Mouse (Mus musculus): ENCODE data around the gene Map2k5. TPM values are rescaled to one million over a fixed set of nuclear protein-coding genes. Genes with fewer than 3 reads are reported as not detected.

The Map2k5 gene
- polyA plus RNA-seq, 1 experiment from 2014 or later: 20.6 TPM

DNA sequence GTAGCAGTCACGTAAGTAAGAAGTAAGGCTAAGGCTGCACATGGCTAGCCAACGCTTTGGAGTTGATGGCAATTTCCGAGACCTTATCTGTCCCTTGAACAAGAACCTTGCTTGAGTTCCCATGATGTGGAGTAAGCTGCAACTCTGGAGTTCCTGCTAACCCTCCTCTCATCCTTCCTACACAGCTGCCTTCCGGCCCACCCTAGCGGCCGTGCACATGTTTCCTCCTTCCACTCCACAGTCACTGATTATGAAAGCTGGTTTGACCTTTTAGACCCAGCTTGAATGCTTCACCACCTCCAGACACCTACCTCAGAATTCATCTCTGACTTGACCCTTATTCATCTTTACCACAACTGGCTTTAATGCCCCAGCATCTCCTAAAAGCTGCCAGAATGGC is 82.9 kb downstream of the Map2k5 start:
- 77% methylated on average over 6 of the region's 6 CpGs for WGBS
- 0 out of 2 replicates have a peak, but pooled peaks cover 5% of the 10 kb centered on the region for H3K36me3 ChIP-seq (ENCODE audit: control insufficient read depth, insufficient read depth, low read length)
- no peaks in the 10 kb centered on the region for H3K9me3 ChIP-seq (replicated peaks; ENCODE audit: control insufficient read depth, low read length)
- no peak overlapping the region for H3K9ac ChIP-seq (ENCODE audit: low read length)
- no peaks in the 10 kb centered on the region for H3K27me3 ChIP-seq (ENCODE audit: control insufficient read depth, insufficient read depth, low read length)
- H3K27ac ChIP-seq (ENCODE audit: low read length): no peak overlapping the region
- 0 out of 2 replicates have a peak, but pooled peaks cover 6% of the 10 kb centered on the region for H3K4me1 ChIP-seq (ENCODE audit: control insufficient read depth, insufficient read depth, low read length)
- no peak overlapping the region for H3K4me2 ChIP-seq (ENCODE audit: low read depth, low read length)
- H3K4me3 ChIP-seq (replicated peaks; ENCODE audit: low read length): no peak overlapping the region
- ATAC-seq (ENCODE audit: insufficient read depth, low FRiP score): no peak

DNA sequence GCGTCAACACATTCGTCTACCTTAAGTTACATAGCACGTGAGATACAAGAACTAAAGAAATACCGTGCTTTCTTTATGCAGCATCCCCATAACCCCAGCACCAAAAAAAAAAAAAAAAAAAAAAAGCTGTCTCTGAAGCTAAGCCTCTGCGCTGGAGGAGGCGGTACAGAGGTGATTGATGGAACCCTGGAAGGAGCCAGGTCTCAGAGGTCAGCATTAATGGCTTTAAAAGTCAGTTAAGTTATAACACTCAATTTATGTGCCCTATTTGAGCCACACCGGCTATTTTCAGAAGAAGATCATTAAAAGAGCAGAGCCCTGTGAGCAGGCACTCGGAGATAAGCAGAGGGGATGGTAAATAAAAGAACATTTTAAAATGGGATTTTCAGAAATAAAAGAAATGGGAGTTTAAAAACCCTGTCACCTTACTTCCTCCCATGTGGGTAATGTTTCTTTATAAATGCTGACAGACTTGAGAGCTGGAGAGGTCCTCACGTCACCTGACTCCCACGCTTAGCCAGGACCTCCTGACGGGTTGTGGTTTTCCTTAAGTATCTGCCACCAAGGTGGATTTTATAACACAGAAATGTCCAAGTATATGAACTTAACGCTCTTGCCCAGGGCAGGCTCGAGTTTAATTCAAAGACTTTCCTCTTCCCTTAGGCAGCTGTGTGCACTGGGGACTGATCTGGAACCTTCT is 83.8 kb downstream of the Map2k5 start:
- H3K4me1 ChIP-seq (ENCODE audit: control insufficient read depth, insufficient read depth, low read length): 0 out of 2 replicates have a peak, but pooled peaks cover 6% of the 10 kb centered on the region
- H3K9ac ChIP-seq (ENCODE audit: low read length): no peak overlapping the region
- no peak for ATAC-seq (ENCODE audit: insufficient read depth, low FRiP score)
- H3K36me3 ChIP-seq (ENCODE audit: control insufficient read depth, insufficient read depth, low read length): 0 out of 2 replicates have a peak, but pooled peaks cover 5% of the 10 kb centered on the region
- 39% methylated on average over 13 of the region's 13 CpGs for WGBS
- H3K27ac ChIP-seq (ENCODE audit: low read length): no peak overlapping the region
- H3K4me3 ChIP-seq (replicated peaks; ENCODE audit: low read length): no peak overlapping the region
- H3K27me3 ChIP-seq (ENCODE audit: control insufficient read depth, insufficient read depth, low read length): no peaks in the 10 kb centered on the region
- H3K9me3 ChIP-seq (replicated peaks; ENCODE audit: control insufficient read depth, low read length): no peaks in the 10 kb centered on the region
- no peak overlapping the region for H3K4me2 ChIP-seq (ENCODE audit: low read depth, low read length)

DNA sequence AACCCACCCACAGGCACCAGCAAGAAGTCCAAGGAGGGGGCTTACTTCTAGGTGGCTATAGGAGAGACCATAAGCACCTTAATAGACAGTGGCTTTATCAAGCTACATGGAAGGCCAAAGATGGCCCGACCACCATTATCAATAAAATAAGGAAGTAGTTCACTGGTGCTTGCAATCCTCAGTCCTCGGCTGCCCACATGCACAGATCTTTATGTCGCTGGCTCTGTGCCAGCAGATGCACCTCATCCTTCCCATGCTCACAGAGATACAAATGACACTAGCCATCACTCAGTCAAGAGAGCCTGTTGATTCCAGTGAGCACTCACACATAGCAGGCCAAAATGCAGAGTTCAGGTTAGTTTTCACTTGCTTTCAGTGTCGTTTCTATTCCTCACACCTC is 89.0 kb downstream of the Map2k5 start:
- Histone ChIP-seq H3K9me3 (replicated peaks; ENCODE audit: control insufficient read depth, low read length) (no peaks in the 10 kb centered on the region), H3K9ac (ENCODE audit: low read length) (no peak overlapping the region), H3K27ac (ENCODE audit: low read length) (no peak overlapping the region), H3K36me3 (ENCODE audit: control insufficient read depth, insufficient read depth, low read length) (0 out of 2 replicates have a peak, but pooled peaks cover 5% of the 10 kb centered on the region), H3K4me3 (replicated peaks; ENCODE audit: low read length) (no peak overlapping the region), H3K4me1 (ENCODE audit: control insufficient read depth, insufficient read depth, low read length) (no peaks in the 10 kb centered on the region), H3K4me2 (ENCODE audit: low read depth, low read length) (no peak overlapping the region), H3K27me3 (ENCODE audit: control insufficient read depth, insufficient read depth, low read length) (no peaks in the 10 kb centered on the region)
- 73% methylated on average over 4 of the region's 4 CpGs for WGBS
- ATAC-seq (ENCODE audit: insufficient read depth, low FRiP score): no peak

DNA sequence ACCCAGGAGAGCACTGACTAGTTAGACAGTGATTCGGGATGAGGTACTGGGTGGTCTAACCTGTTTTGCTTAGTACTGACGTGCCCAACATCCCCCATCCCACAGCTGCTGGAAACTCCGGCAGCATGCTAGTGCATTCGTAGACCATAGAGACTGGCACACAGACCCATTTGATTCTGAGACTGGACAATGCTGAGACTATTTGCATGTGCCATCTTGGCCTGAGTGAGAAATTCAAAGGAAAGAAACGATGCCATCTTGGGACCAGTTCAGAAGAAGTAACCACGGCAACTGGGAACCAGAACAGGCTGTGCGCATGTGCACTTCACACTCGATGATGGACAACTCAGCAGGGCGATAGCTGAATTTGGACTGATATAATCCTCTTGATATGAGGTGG is 93.3 kb downstream of the Map2k5 start:
- WGBS: 89% methylated on average over 9 of the region's 9 CpGs
- Histone ChIP-seq H3K27me3 (ENCODE audit: control insufficient read depth, insufficient read depth, low read length) (no peaks in the 10 kb centered on the region), H3K4me2 (ENCODE audit: low read depth, low read length) (no peak overlapping the region), H3K4me1 (ENCODE audit: control insufficient read depth, insufficient read depth, low read length) (no peaks in the 10 kb centered on the region), H3K9ac (ENCODE audit: low read length) (no peak overlapping the region), H3K4me3 (replicated peaks; ENCODE audit: low read length) (no peak overlapping the region), H3K27ac (ENCODE audit: low read length) (no peak overlapping the region), H3K36me3 (ENCODE audit: control insufficient read depth, insufficient read depth, low read length) (peaks cover 5% of the 10 kb centered on the region; the same call in 1 of the 2 replicates), H3K9me3 (replicated peaks; ENCODE audit: control insufficient read depth, low read length) (no peaks in the 10 kb centered on the region)
- no peak for ATAC-seq (ENCODE audit: insufficient read depth, low FRiP score)

DNA sequence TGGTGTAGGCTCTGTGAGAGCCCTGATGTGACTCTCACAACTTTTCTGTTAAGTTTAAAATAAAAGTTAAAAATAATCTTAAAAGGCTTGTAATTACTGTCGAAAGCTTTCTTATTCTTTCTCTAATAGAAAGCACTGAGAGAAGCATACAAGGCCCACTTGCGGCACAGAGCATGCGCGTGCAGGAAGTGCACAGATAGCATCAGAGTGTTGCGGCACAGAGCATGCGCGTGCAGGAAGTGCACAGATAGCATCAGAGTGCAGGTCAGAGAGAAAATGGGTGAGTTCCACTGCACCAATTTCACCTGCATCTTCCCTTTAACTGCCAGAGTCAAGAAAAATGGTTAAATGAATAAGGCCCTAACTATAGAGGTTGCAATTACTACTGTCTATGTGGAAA is 95.7 kb downstream of the Map2k5 start:
- 97% methylated on average over 7 of the region's 7 CpGs for WGBS
- H3K36me3 ChIP-seq (ENCODE audit: control insufficient read depth, insufficient read depth, low read length): peaks cover 5% of the 10 kb centered on the region; the same call in 1 of the 2 replicates

DNA sequence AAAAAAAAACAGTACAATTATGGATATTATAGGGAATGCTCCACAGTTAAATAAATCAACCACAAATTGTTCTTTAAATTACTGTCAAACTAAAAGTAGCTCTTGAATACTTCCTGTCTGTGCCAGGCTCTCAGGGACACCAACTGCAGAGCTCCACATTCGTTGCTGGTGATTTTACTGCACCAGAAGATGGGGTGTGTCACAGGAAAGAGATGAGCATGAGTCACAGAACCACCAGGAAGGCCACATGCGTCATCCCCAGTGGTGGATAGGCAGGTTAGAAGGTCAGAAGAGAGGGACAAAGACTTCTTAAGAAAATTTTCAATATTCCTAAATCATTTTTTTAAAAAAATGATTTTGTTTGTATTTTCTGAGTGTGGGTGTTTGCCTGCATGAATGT is 96.6 kb downstream of the Map2k5 start:
- H3K4me2 ChIP-seq (ENCODE audit: low read depth, low read length): no peak overlapping the region
- no peaks in the 10 kb centered on the region for H3K9me3 ChIP-seq (replicated peaks; ENCODE audit: control insufficient read depth, low read length)
- H3K9ac ChIP-seq (ENCODE audit: low read length): no peak overlapping the region
- no peak overlapping the region for H3K27ac ChIP-seq (ENCODE audit: low read length)
- WGBS: 61% methylated on average over 2 of the region's 2 CpGs
- H3K4me3 ChIP-seq (replicated peaks; ENCODE audit: low read length): no peak overlapping the region
- peaks cover 5% of the 10 kb centered on the region; the same call in 1 of the 2 replicates for H3K36me3 ChIP-seq (ENCODE audit: control insufficient read depth, insufficient read depth, low read length)
- ATAC-seq (ENCODE audit: insufficient read depth, low FRiP score): no peak
- H3K27me3 ChIP-seq (ENCODE audit: control insufficient read depth, insufficient read depth, low read length): no peaks in the 10 kb centered on the region
- H3K4me1 ChIP-seq (ENCODE audit: control insufficient read depth, insufficient read depth, low read length): no peaks in the 10 kb centered on the region

More for the DNA sequence above, 95.7 kb downstream of the Map2k5 start:
- no peak overlapping the region for H3K27ac ChIP-seq (ENCODE audit: low read length)
- H3K27me3 ChIP-seq (ENCODE audit: control insufficient read depth, insufficient read depth, low read length): no peaks in the 10 kb centered on the region
- no peak overlapping the region for H3K4me2 ChIP-seq (ENCODE audit: low read depth, low read length)
- no peaks in the 10 kb centered on the region for H3K9me3 ChIP-seq (replicated peaks; ENCODE audit: control insufficient read depth, low read length)
- H3K4me3 ChIP-seq (replicated peaks; ENCODE audit: low read length): no peak overlapping the region
- no peak for ATAC-seq (ENCODE audit: insufficient read depth, low FRiP score)
- H3K9ac ChIP-seq (ENCODE audit: low read length): no peak overlapping the region
- H3K4me1 ChIP-seq (ENCODE audit: control insufficient read depth, insufficient read depth, low read length): no peaks in the 10 kb centered on the region

DNA sequence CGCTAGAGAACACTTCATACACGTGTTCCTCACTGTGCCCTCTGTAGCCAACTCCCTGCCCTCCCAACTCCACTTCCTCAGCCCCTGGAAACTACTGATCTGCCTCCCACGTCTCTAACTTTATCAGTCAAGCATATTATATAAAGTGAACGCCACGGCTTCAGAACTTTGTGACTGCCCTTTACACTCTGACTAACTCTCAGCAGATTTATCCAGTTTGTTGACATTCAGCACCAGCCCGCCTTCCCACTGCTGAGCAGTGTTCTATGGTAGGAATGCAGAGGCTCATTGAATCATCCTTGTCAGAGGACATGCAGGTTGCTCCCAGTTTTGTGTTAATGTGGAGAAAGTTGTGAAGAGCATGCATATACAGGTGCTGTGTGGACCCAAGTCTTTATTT is 103.9 kb downstream of the Map2k5 start:
- peak; percentile 76; the same call in 1 of the 2 replicates for ATAC-seq (ENCODE audit: insufficient read depth, low FRiP score)
- Histone ChIP-seq H3K9me3 (replicated peaks; ENCODE audit: control insufficient read depth, low read length) (no peaks in the 10 kb centered on the region), H3K4me1 (ENCODE audit: control insufficient read depth, insufficient read depth, low read length) (no peaks in the 10 kb centered on the region), H3K4me2 (ENCODE audit: low read depth, low read length) (no peak overlapping the region), H3K27me3 (ENCODE audit: control insufficient read depth, insufficient read depth, low read length) (no peaks in the 10 kb centered on the region), H3K4me3 (replicated peaks; ENCODE audit: low read length) (no peak overlapping the region), H3K27ac (ENCODE audit: low read length) (peak overlapping the region; percentile 49), H3K36me3 (ENCODE audit: control insufficient read depth, insufficient read depth, low read length) (no peaks in the 10 kb centered on the region), H3K9ac (ENCODE audit: low read length) (no peak overlapping the region)
- 52% methylated on average over 6 of the region's 6 CpGs for WGBS

DNA sequence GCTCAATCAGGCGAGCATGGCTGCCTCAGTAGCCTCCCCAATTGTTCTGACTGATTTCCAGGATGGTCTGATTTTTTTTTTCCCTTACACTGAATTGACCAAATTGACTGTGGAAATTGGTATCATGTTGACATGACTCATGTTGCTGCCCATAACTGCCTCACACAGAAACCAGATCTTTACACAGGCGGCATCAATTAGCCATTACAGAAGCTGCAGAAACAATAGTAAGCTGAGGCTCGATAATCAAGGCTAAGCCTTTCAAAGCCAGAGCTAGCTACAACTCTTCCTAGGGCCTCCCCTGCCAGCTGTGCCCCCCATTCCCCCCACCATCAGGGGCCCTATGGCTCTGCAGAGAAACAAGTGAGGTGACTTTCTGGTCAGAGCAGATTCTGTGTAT is 107.9 kb downstream of the Map2k5 start:
- Histone ChIP-seq H3K4me3 (replicated peaks; ENCODE audit: low read length) (no peak overlapping the region), H3K27me3 (ENCODE audit: control insufficient read depth, insufficient read depth, low read length) (no peaks in the 10 kb centered on the region), H3K4me2 (ENCODE audit: low read depth, low read length) (no peak overlapping the region), H3K27ac (ENCODE audit: low read length) (no peak overlapping the region), H3K9ac (ENCODE audit: low read length) (no peak overlapping the region), H3K36me3 (ENCODE audit: control insufficient read depth, insufficient read depth, low read length) (no peaks in the 10 kb centered on the region), H3K9me3 (replicated peaks; ENCODE audit: control insufficient read depth, low read length) (no peaks in the 10 kb centered on the region), H3K4me1 (ENCODE audit: control insufficient read depth, insufficient read depth, low read length) (no peaks in the 10 kb centered on the region)
- no peak for ATAC-seq (ENCODE audit: insufficient read depth, low FRiP score)
- WGBS: 59% methylated on average over 3 of the region's 3 CpGs

DNA sequence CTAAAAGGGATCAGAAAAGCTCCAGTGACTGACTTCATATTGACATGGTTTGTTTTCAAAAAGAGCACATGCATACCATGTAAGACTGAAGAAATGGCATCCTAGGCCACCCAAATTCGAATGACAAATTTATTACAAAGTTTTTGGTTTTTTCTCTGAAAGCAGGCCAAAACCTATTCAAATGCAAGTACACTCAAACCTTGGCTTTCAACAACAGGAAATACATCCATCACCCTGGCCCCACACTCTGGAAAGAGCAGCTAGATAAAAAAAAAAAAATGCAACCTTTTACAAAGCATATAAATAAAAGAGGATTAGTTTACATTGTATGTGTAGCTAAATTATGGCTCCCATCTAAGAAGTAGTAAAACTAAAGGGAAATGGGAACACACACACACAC is 114.5 kb downstream of the Map2k5 start:
- H3K27ac ChIP-seq (ENCODE audit: low read length): no peak overlapping the region
- ATAC-seq (ENCODE audit: insufficient read depth, low FRiP score): no peak
- no peak overlapping the region for H3K9ac ChIP-seq (ENCODE audit: low read length)
- H3K27me3 ChIP-seq (ENCODE audit: control insufficient read depth, insufficient read depth, low read length): no peaks in the 10 kb centered on the region
- no peaks in the 10 kb centered on the region for H3K4me1 ChIP-seq (ENCODE audit: control insufficient read depth, insufficient read depth, low read length)
- no peaks in the 10 kb centered on the region for H3K36me3 ChIP-seq (ENCODE audit: control insufficient read depth, insufficient read depth, low read length)
- no peak overlapping the region for H3K4me3 ChIP-seq (replicated peaks; ENCODE audit: low read length)
- H3K9me3 ChIP-seq (replicated peaks; ENCODE audit: control insufficient read depth, low read length): no peaks in the 10 kb centered on the region
- 64% methylated on average over 1 of the region's 1 CpGs for WGBS
- H3K4me2 ChIP-seq (ENCODE audit: low read depth, low read length): no peak overlapping the region

Data from stomach, embryonic 16.5 days (tissue).